Mouse (Mus musculus): Measurements from ENCODE around the gene Napepld. TPM values are rescaled to one million over a fixed set of nuclear protein-coding genes. Genes with fewer than 3 reads are reported as not detected.
A peak's percentile ranks its signal among the peaks of the same experiment; 100 is the strongest.

The Napepld gene
- polyA plus RNA-seq, 1 experiment from 2014 or later = 6.1 TPM

GRCm38 (mm10) chr5:21675494-21675893, 25.7 kb downstream of the Napepld start:
- no peak for DNase-seq (ENCODE audit: low spot score)
- no peak overlapping the region for H3K27ac ChIP-seq
- H3K36me3 ChIP-seq = peaks cover 52% of the 10 kb centered on the region
- H3K27me3 ChIP-seq (ENCODE audit: insufficient read depth, poor library complexity, severe bottlenecking) = no peaks in the 10 kb centered on the region
- 96% methylated on average over 23 of the region's 23 CpGs for whole genome bisulfite sequencing
- H3K4me1 ChIP-seq (replicated peaks) = no peaks in the 10 kb centered on the region
- 0 out of 2 replicates have a peak, but pooled peaks cover 2% of the 10 kb centered on the region for H3K9me3 ChIP-seq
- no peak overlapping the region for H3K4me3 ChIP-seq

- H3K9me3 ChIP-seq = 0 out of 2 replicates have a peak, but pooled peaks cover 2% of the 10 kb centered on the region
- DNase-seq (ENCODE audit: low spot score) = no peak
- no peak overlapping the region for H3K27ac ChIP-seq
- peaks cover 55% of the 10 kb centered on the region for H3K36me3 ChIP-seq
- H3K4me1 ChIP-seq (replicated peaks) = no peaks in the 10 kb centered on the region
- H3K4me3 ChIP-seq = no peak overlapping the region
- 91% methylated on average over 12 of the region's 12 CpGs for WGBS
- no peaks in the 10 kb centered on the region for H3K27me3 ChIP-seq (ENCODE audit: insufficient read depth, poor library complexity, severe bottlenecking)
These were observed 26.2 kb downstream of the Napepld start for GRCm38 (mm10) chr5:21675019-21675418.

- H3K4me1 ChIP-seq (replicated peaks) = no peaks in the 10 kb centered on the region
- 0 out of 2 replicates have a peak, but pooled peaks cover 2% of the 10 kb centered on the region for H3K9me3 ChIP-seq
- H3K27me3 ChIP-seq (ENCODE audit: insufficient read depth, poor library complexity, severe bottlenecking) = no peaks in the 10 kb centered on the region
- H3K36me3 ChIP-seq = peaks cover 57% of the 10 kb centered on the region
- no peak overlapping the region for H3K4me3 ChIP-seq
- H3K27ac ChIP-seq = no peak overlapping the region
- DNase-seq (ENCODE audit: low spot score) = no peak
- WGBS = 88% methylated on average over 9 of the region's 9 CpGs
These were observed 27.5 kb downstream of the Napepld start for GRCm38 (mm10) chr5:21673742-21674141.

GRCm38 (mm10) chr5:21672812-21673635, 28.2 kb downstream of the Napepld start:
- Histone ChIP-seq H3K4me1 (replicated peaks) (no peaks in the 10 kb centered on the region), H3K27me3 (ENCODE audit: insufficient read depth, poor library complexity, severe bottlenecking) (no peaks in the 10 kb centered on the region), H3K27ac (peak overlapping the region; percentile 50; the same call in 1 of the 2 replicates), H3K9me3 (0 out of 2 replicates have a peak, but pooled peaks cover 2% of the 10 kb centered on the region), H3K36me3 (peaks cover 50% of the 10 kb centered on the region), H3K4me3 (no peak overlapping the region; the same call in 1 of the 2 replicates)
- 67% methylated on average over 23 of the region's 23 CpGs for WGBS
- no peak for DNase-seq (ENCODE audit: low spot score)

GRCm38 (mm10) chr5:21669307-21669706, 31.9 kb downstream of the Napepld start:
- no peak overlapping the region for H3K4me3 ChIP-seq
- WGBS = 90% methylated on average over 2 of the region's 2 CpGs
- H3K27me3 ChIP-seq (ENCODE audit: insufficient read depth, poor library complexity, severe bottlenecking) = no peaks in the 10 kb centered on the region
- H3K4me1 ChIP-seq (replicated peaks) = 0 out of 2 replicates have a peak, but pooled peaks cover 4% of the 10 kb centered on the region
- no peak for DNase-seq (ENCODE audit: low spot score)
- no peak overlapping the region for H3K27ac ChIP-seq
- peaks cover 28% of the 10 kb centered on the region for H3K36me3 ChIP-seq
- H3K9me3 ChIP-seq = no peaks in the 10 kb centered on the region

GRCm38 (mm10) chr5:21667191-21668137, 33.7 kb downstream of the Napepld start:
- Histone ChIP-seq H3K4me3 (no peak overlapping the region), H3K27me3 (ENCODE audit: insufficient read depth, poor library complexity, severe bottlenecking) (no peaks in the 10 kb centered on the region), H3K4me1 (replicated peaks) (0 out of 2 replicates have a peak, but pooled peaks cover 4% of the 10 kb centered on the region), H3K36me3 (peaks cover 45% of the 10 kb centered on the region), H3K9me3 (no peaks in the 10 kb centered on the region), H3K27ac (no peak overlapping the region)
- no peak for DNase-seq (ENCODE audit: low spot score)
- WGBS = 63% methylated on average over 8 of the region's 8 CpGs

GRCm38 (mm10) chr5:21663081-21663480, 38.1 kb downstream of the Napepld start:
- Histone ChIP-seq H3K4me3 (no peak overlapping the region), H3K9me3 (no peaks in the 10 kb centered on the region), H3K27ac (no peak overlapping the region), H3K4me1 (replicated peaks) (peaks cover 8% of the 10 kb centered on the region; the same call in 1 of the 2 replicates), H3K27me3 (ENCODE audit: insufficient read depth, poor library complexity, severe bottlenecking) (no peaks in the 10 kb centered on the region), H3K36me3 (peaks cover 68% of the 10 kb centered on the region)
- DNase-seq (ENCODE audit: low spot score) = no peak
- WGBS = 96% methylated on average over 11 of the region's 11 CpGs

- 89% methylated on average over 6 of the region's 6 CpGs for WGBS
- DNase-seq (ENCODE audit: low spot score) = no peak
- H3K27me3 ChIP-seq (ENCODE audit: insufficient read depth, poor library complexity, severe bottlenecking) = no peaks in the 10 kb centered on the region
- H3K4me1 ChIP-seq (replicated peaks) = peaks cover 4% of the 10 kb centered on the region; the same call in 1 of the 2 replicates
- no peaks in the 10 kb centered on the region for H3K9me3 ChIP-seq
- no peak overlapping the region for H3K27ac ChIP-seq
- H3K36me3 ChIP-seq = peaks cover 86% of the 10 kb centered on the region
- no peak overlapping the region for H3K4me3 ChIP-seq
These were observed 40.3 kb downstream of the Napepld start for GRCm38 (mm10) chr5:21660850-21661249.

GRCm38 (mm10) chr5:21658623-21659395, 42.4 kb downstream of the Napepld start:
- peak overlapping the region; percentile 37; the same call in 1 of the 2 replicates for H3K27ac ChIP-seq
- H3K4me3 ChIP-seq = no peak overlapping the region
- no peaks in the 10 kb centered on the region for H3K27me3 ChIP-seq (ENCODE audit: insufficient read depth, poor library complexity, severe bottlenecking)
- peaks cover 84% of the 10 kb centered on the region for H3K36me3 ChIP-seq
- 60% methylated on average over 11 of the region's 11 CpGs for WGBS
- H3K9me3 ChIP-seq = no peaks in the 10 kb centered on the region
- H3K4me1 ChIP-seq (replicated peaks) = peaks cover 4% of the 10 kb centered on the region; the same call in 1 of the 2 replicates
- DNase-seq (ENCODE audit: low spot score) = peak; percentile 71

- no peaks in the 10 kb centered on the region for H3K9me3 ChIP-seq
- no peak overlapping the region for H3K27ac ChIP-seq
- no peak overlapping the region for H3K4me3 ChIP-seq
- WGBS = 92% methylated on average over 6 of the region's 6 CpGs
- no peak for DNase-seq (ENCODE audit: low spot score)
- peaks cover 4% of the 10 kb centered on the region; the same call in 1 of the 2 replicates for H3K4me1 ChIP-seq (replicated peaks)
- no peaks in the 10 kb centered on the region for H3K27me3 ChIP-seq (ENCODE audit: insufficient read depth, poor library complexity, severe bottlenecking)
- peaks cover 84% of the 10 kb centered on the region for H3K36me3 ChIP-seq
These were observed 43.2 kb downstream of the Napepld start for GRCm38 (mm10) chr5:21658038-21658437.

- no peaks in the 10 kb centered on the region for H3K9me3 ChIP-seq
- H3K27ac ChIP-seq = no peak overlapping the region
- peaks cover 4% of the 10 kb centered on the region; the same call in 1 of the 2 replicates for H3K4me1 ChIP-seq (replicated peaks)
- 96% methylated on average over 9 of the region's 9 CpGs for WGBS
- H3K36me3 ChIP-seq = peaks cover 84% of the 10 kb centered on the region
- no peak for DNase-seq (ENCODE audit: low spot score)
- H3K4me3 ChIP-seq = no peak overlapping the region
- no peaks in the 10 kb centered on the region for H3K27me3 ChIP-seq (ENCODE audit: insufficient read depth, poor library complexity, severe bottlenecking)
These were observed 44.3 kb downstream of the Napepld start for GRCm38 (mm10) chr5:21656912-21657311.

Measured in hindbrain, embryonic 10.5 days (tissue).